Mouse (Mus musculus) kidney, adult 9 months (tissue): ENCODE measurements at regions not wholly inside any gene's neighbourhood (a gene's known extent, or its start where the extent isn't known, plus 50 kb on each side); places are given as distances from the start of the nearest gene placed in this dataset.
A peak's percentile ranks its signal among the peaks of the same experiment; 100 is the strongest.

ENCODE experiments used
- DNase-seq: peaks from one replicate; pipeline ENCODE4 v3.0.0; 2022

DNA sequence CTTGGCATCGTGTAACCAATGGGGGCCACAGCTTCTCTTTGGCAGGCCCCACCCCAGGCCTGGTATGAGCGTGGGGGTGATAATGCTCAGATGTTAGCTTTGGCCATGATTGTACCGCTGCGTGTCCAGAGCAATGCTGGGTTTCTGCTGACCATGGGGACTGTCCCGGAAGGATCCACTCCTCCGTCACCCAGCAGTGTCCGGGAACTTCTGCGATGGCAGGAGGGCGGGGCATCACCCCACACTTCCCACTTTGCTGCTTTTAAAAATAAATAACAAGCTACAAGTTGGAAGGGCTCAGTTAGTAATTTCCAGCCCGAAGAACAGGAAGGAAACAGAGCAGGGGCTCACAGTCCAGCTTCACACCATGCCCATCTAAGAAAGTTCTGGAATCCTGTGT, 116.7 kb upstream of the Ptpn1 start:
- no peak for DNase-seq

DNA sequence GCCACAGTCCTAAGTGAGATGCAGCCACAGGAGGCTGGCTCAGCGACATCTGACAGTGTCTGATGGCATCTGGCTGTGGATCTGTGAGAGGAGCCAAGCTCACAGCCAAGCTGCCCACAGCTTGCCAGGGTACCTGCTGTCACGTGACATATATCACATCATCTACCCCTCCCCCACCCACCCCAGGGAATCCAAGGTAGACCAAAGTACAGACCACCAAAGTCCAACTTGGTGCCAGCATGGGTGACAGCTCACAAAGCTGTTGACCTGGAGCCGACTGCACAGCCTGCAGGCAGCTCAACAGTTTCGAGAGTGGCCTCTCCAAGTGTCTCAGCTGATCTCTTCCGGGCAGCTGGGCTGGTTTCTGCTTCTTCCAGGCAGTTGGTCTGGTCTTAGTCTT, 119.6 kb upstream of the Tmem189 start:
- peak; percentile 56 for DNase-seq

DNA sequence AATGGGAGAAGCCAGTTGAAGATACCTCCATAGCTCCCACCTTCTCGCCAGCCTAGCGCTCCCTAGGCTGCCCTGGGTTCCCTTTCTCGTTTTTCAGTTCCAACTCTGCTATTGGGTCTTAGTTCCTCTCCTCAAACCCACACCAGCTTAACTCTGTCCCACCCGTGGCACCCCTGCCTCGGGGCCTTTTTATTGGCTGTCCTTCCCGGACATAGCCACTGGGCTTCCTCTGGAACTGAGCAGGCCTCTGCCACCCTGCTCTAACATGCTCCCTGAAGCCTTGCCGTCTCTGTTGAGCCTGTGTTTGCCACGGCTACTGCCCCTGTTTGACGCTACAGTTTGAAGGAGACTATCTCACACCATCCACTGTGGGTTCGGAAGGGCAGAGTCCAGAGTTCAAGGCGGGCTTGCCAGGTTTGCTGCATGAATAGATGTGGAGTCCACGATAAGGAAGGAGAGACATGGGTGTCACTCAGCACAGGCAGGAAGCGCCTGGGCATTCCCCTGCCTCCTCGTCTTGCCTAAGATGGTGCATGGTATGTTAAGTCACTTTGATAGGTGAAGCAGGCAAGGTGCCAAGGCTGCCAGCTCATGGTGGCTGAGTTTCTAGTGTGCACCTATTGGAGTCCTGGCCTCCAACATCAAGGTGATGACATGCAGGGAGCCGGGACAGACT, 116.1 kb upstream of the Tmem189 start:
- DNase-seq, result peak; percentile 94

DNA sequence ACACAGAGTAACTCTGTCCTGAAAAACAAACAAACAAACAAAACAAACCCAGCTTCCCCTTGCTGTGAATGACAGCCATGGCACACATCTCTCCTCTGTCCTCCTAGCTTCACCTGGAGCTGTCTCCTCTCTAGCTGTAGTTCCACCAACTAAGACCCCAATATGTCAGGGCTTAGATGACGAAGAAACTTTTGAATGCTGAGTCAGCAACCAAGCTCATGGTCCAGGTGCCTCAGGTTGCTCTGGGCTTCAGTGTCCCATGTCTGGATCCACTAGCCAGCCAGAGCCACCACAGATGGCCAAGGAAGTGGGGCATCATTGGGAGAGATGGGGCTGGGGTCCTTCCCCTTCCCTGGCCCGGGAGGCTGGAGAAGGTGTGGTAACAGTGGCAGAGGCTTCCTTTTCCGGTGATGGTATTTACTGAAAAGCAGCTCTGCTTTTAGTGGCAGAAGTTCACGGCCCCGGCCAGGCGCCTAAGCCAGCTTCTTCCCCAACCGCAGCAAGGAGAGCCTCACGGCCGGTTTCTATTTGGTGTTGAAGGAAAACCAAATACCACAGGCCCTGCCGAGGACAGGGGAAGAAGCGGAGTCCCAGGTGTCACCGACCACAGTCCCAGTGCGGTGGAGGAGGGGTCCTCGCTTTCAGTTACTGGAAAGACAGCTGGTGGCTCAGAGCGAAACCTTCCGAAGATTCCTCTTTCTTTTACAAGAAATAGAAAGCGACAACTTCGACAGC, 115.0 kb upstream of the Tmem189 start:
- no peak for DNase-seq

DNA sequence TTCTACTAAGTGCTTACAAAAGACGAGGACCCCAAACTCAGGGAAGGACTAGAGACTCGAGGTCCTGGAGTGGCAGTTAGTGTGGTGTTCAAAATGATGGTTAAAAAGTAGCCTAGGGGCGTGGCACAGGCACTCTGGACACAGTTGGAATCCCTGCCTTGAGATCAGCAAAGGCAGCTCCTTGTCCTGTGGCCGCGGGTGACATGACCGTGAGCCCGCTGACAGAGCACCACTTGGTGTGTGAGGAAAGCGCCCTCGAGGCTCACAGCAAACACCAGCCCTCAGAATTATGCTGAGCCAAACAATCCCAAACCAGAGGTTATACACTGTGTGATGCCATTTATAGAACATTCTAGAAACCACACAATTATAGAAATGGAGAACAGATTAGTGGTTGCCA, 112.9 kb upstream of the Tmem189 start:
- DNase-seq, result peak; percentile 64

DNA sequence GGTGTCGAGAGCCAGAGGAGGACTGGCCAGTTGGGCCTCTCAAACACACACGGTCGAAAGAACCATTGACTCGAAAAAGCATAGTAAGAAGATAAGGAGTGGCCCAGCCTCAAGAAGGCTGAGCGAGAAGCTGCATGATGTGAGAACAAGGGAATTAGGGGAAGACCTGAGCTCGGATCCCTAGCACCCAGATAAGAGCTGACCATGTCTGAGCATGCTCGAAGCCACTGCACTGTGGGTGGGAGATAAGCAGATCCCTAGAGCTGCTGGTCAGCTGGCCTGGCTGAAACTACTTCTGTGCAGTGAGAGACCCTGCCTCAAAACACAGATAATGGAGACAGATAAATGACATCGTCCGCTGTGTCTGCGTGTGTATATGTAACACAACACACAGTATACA, 111.8 kb upstream of the Tmem189 start:
- no peak for DNase-seq

DNA sequence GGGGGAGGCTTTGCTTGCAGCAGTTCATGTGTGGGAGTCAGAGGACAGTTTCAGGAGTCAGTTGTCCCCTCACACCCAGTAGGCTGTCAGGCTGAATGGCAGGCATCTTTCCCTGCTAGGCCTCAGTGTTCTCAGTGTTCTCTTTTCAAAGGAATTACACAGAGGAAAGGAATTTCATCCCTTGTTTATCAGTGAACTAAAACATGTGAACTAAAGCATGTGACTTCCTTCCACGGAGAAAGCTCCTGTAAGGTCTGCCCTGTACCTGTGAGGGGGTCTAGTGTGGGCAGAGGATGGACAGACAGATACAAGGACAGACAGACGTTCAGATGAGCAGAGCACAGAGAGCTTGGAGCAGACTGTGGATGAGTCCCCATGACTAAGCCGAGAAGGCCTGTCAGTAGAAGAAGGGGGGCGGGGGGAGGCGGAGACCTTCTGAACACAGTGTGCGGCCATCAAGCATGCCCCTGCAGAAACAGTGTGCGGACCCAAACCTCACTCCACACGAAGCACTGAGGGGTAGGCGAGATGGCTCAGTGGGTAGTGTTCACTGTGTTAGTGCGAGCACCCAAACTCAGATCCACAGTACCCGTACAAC, 111.1 kb upstream of the Tmem189 start:
- no peak for DNase-seq

DNA sequence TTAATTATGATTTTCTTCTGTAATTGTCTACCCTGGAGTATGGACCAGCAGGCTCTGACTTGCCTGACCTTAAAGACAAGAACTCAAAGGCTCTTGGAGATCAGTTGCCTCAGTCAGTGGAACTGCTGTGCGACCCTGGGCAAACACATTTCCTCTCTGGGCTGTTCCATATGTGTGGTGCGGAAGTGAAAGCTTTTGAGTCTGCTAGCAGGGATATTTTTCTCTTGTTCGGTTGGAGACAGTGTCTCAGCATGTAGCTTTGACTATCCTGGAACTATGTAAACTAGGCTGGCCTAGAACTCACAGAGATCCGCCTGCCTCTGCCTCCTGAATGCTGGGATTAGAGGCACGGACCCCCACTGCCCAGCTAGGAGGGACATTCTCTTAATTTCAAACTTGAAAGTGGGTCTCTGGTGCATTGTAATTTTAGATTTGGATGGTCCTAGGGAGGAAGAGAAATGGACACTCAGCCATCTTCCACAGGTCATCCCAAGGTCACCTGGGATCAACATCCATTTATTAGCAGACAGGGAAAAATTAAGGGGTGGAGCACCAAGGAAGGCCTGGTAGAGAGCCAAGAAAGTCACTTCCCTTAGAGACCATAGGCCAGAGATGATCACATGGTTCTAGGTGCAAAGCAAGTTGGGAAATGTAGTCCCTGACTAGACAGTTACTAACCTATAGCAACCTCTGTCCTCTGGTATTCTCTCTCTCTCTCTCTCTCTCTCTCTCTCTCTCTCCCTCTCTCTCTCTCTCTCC, 110.2 kb upstream of the Tmem189 start:
- DNase-seq, result peak; percentile 60

DNA sequence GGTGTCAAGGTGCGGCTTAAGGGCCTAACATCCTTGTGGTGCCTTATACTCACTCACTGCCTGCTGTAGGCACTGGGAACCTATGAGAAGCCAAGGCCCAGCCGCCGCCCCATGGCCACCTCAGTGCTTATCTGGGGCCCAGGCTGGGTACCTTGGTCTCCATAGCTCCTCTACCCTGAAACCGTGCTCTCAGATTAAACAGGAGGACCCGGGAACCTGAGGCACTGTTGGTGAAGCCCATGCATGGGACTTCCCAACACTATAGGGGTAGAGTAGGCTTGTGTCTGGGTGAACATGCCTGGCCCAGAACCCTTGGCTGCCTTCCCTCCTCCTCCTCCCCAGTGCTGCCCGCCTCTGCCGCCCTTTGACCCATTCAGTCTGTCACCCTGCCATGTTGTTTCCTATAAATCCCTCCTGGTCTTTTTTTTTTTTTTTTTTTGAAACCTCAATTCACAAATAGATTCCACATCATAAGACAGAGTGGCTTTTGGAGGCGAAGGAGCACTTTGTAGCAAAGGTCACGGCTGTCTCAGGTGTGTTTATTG, 109.4 kb upstream of the Tmem189 start:
- no peak for DNase-seq

DNA sequence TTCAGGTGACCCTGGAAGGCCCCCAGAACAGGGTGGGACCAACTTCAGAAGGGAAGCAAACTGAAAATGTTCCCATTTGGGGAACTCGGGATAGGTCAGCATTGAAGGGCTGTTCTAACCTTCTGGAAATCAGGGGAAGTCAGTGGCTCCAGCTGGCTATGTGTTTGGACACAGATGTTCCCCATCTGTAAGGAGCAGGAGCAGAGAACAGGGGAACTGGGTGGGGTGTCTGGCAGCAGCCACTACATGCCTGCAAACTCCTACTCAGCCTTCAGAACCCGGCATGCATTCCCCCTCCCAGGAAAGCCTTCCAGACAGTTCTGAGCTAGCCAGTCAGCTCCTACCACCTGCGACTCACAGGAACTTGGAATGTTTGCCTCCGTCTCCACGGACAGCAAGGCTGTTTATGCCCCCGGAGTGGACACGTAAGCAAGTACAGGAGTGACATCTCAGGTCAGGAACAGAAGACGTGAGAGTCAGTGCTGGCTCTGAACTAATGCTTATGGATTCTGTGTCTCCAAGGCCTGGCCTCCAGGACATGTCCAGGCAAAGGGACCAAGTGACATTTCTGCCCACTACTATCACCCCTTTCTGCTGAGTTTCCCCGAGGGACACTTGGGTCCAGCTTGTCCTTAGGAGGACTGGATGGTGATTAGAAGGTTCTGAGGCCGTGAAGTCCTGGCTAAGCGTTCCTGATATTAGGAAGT, 108.6 kb upstream of the Tmem189 start:
- no peak for DNase-seq

DNA sequence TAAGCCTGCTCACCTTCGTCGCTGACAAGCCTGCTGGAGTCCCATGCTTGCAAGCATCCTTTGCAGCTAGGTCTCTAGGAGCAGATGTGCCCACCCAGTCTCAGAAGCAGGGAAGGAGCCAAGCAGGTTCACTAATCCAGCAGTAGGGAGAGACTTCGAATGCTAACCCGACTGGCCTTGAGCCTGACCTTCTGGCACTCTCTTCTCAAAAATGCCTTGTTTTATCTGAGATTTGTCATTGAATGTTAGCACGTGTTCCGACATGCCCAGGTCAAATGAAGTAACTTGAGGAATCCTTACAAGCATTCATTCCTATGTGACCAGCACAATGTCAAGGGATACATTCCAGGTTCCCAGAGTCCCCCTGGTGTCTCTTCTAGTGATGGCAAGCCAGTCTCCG, 105.9 kb upstream of the Tmem189 start:
- no peak for DNase-seq

DNA sequence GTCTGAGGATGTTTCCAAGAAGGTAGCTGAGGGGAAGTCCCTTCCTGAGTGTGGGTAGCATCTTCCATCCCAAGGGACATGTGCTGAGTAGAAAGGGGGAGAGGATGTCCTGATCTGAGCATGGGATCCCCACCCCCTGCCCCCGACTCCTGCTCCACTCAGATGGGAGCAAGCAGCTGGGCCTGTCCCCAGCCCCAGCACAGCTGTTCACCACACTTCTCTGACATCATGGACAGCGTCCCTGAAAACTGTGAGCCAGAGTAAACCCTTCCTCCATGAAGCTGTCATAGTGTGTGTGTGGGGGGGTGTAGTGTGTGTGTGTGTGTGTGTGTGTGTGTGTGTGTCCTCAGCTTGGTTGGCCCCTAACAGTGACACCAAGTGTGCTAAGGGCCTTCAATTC, 104.3 kb upstream of the Tmem189 start:
- DNase-seq, result no peak

DNA sequence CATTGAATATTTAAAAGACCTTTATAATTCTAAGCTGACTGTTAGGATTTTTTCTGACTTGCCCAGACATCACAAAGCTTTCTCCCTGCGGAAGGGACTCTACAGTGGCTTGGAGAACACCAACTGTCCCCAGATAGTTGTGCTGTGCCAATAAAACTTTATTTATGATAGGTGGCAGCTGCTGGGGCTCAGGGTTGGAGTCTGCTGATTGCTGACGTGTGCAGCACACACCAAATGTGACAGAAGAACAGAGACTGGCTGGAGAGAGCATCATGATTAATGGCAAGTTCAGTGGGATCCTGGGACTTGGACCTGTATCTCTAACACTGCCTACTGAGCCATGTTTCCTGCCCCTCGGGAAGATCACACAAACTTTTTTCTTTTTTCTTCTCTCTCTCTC, 103.1 kb upstream of the Tmem189 start:
- no peak for DNase-seq

DNA sequence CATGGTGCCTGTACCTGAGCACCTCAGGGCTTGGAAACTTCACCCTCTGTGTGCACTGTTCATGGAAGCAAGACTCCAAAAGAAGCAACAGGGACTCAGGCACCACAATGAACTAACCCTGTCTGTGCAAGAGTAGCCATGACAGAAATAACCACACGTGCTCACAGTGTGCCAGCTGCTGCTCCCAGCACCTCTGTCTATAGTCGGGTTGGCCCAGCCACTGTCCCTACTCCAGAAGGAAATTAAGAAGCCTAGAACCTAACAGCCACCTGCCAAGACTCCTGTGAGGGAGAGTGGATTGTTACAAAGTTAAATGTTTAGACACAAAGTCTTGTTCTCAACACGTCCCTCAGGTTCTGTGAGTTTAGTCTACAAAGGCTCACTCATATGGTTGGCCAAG, 102.7 kb upstream of the Tmem189 start:
- DNase-seq, result no peak

DNA sequence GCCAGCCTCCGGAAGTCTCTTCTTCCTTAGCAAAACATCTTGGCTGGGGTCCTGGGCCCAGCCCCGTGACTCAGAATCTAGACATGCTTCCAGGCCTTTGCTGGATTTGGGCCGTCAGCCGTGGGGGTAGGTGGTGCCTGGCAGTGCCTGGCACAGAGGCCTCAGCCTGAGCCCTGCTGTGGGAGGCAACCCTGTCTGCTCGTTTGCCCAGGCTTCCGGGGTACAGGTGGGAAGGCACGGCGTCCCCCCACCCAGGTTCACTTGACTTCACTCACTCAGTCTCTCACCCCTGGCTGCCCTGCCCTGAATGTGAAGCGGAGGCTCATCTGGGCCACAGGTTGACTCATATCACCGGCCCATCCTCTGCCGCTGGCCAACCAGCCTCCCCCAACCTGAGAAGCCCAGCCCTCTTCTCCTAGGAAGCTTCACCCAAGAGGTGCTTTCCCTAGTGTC, 99.9 kb upstream of the Tmem189 start:
- no peak for DNase-seq

DNA sequence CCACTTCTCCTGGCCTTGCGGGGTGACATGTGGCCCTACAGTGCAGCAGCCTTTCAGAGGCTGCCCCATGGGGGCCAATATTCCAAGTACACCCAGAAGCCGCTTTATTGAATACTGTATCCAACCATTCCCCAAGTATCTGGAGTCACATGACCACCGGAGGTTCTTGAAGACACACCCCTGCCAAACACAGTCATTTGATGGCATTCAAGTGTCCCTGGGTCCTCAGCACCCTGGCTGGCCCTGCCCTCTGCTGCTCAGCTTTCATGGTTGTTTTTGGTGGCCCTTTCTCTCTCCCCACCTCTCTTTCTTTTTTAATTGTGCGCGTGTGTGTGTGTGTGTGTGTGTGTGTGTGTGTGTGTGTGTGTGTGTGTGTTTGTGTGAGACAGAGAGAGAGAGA, 97.3 kb upstream of the Tmem189 start:
- no peak for DNase-seq

DNA sequence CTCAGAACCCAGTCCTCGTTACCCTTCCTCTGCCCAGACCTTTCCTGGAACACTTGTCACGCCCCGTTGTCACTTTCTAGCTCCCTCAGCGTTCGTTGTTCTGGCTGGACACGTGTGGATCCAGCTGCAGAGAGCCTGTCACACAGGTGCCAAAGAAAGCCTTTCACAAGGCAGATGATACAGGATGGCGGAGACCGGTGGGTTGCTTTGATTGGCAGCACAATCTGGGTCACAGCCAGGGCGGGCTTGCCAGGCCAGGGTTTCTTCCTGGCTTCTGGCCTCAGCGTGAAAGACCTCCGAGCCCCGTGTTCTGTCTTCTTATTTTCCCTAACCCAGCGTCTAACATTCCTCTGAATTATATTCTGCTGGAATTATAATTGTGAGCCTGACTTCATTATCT, 94.7 kb upstream of the Tmem189 start:
- no peak for DNase-seq

DNA sequence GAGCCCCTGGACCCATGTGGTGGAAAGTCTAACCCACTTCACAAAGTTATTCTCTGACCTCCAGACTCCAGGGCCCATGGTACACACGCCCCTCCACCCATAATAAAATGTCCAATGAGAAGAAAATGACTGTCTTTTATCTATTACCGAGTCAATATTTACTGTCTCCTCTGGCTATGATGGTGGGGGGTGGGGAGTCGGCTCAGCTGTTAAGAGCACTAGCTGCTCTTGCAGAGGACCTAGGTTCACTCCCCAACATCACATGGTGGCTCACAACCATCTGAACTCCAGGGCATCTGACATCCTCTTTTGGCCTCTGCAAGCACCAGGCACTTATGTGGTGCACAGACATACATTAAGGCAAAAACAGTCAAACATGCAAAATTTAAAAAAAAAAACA, 93.8 kb upstream of the Tmem189 start:
- no peak for DNase-seq

DNA sequence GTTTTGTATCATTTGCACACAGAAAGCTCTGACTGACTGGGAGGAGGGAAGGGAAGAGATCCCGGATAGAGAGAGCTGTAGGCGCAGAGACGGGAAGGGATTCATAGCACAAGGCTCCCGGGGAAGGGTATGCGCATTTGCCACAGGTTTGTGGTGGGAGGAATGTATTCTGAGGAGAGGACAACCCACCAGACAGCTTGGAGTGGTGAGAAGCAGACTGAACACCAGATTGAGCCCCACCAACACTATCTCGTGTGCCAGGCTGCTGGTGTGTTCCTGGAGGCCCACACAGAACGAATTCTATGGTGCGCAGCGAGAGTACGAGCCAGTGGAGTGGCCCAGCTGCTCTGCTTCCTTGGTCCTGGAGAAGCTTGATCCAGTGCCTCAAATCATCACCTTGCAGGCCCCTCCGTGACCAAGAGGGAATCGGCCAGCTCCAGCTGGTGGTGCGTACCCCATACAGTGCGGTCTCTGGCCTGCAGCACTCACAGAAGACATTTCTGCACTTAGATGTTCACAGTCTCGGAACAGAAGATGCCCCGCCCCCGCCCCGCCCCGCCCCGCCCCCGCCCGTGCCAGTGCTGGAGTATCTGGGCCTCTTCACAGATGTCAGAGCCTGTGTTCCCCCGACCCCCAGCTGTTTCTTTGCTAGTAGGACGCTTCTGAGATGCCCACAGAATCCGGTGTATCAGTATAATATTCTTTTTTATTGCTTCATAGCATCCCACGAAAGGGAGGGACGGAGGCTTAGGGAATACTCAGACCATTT, 92.8 kb upstream of the Tmem189 start:
- DNase-seq, result no peak

DNA sequence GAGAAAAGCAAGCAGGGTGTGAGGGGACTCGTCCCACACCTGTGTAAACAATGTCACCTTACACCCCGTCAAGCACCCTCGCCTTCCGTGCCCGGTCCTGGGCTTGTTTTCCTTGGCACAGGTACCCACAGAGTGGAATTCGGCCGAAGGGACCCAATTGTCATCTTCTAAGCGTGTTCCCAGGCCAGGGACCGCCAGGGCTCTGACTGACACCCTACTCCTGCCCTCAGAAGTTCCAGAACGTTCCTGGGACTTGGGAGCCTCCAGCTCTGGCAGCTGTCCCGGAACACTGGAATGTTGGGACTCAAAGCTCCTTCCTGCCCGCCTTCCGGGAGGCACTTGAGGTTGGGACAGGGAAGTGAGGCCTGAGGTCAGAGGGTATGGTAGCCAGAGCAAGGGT, 91.9 kb upstream of the Tmem189 start:
- DNase-seq, result peak; percentile 83

DNA sequence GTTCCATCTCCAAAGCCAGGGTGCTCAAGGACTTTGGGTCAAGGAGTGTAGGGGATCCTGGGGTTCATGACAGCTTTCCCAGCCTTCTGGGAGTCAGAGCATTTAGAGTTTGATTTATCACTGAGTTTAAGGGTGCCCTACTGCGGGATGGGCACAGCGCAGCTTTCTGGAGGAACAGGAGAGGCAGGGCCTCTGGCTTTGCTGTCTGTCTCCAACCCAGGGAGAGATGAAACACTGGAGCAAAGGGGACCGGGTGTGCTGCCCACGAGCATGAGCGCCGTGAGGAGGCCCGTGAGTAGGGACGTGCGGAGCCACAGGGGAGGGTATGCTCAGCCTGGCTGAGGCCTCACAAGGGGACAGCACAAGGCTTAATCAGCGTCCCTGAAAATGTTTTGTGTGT, 89.1 kb upstream of the Tmem189 start:
- DNase-seq, result no peak

DNA sequence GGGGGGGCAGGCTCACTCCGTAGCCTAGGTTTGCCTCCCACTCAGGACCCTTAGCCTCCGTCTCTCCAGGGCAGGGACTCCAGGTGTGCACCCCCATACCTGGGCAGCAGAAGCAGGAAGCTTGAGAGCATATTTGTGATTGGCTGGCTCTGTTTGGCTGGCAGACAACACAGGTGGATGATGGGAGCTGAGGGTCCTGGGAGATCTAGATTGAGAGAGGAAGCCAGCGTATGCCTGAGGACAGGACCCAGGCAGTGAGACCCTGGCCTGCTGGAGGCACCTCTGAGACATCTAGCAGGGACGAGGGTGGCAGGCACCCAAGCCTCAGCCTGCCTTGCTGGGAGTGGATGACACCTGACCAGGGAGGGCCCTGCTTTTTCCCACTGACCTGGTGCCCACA, 88.6 kb upstream of the Tmem189 start:
- DNase-seq, result no peak
